Mouse (Mus musculus): ENCODE measurements around the gene Scnn1a.

- no peak for TF ChIP-seq CTCF (IDR thresholded peaks at IDR 0.05; ENCODE audit: low read depth)
- no peak for TF ChIP-seq EP300 (IDR thresholded peaks at IDR 0.05; ENCODE audit: low read depth)
Measured at GRCm38 (mm10) chr6:125353221-125353620, 32.8 kb downstream of the Scnn1a start.

Data from heart, postnatal 0 days (tissue).